Mouse (Mus musculus): Measurements from ENCODE around the gene Srrm4. TPM values are rescaled to one million over a fixed set of nuclear protein-coding genes. Genes with fewer than 3 reads are reported as not detected.
A peak's percentile ranks its signal among the peaks of the same experiment; 100 is the strongest.

The Srrm4 gene
- polyA plus RNA-seq, 1 experiment from 2014 or later, result 22.4 TPM

- Histone ChIP-seq H3K9me3 (peaks cover 14% of the 10 kb centered on the region), H3K27me3 (no peaks in the 10 kb centered on the region), H3K27ac (no peak overlapping the region), H3K9ac (no peak overlapping the region), H3K4me2 (no peak overlapping the region), H3K4me1 (no peaks in the 10 kb centered on the region), H3K36me3 (replicated peaks) (peaks cover 37% of the 10 kb centered on the region), H3K4me3 (replicated peaks) (no peak overlapping the region)
- no peak for ATAC-seq (ENCODE audit: low FRiP score)
- whole genome bisulfite sequencing, result 40% methylated on average over 11 of the region's 11 CpGs
These were observed 45.9 kb downstream of the Srrm4 start for GRCm38 (mm10) chr5:116545746-116546145.

GRCm38 (mm10) chr5:116542317-116542716, 49.3 kb downstream of the Srrm4 start:
- Histone ChIP-seq H3K36me3 (replicated peaks) (peaks cover 17% of the 10 kb centered on the region), H3K9ac (no peak overlapping the region), H3K27ac (no peak overlapping the region), H3K9me3 (peaks cover 5% of the 10 kb centered on the region; the same call in 1 of the 2 replicates), H3K4me1 (peaks cover 16% of the 10 kb centered on the region), H3K4me2 (no peak overlapping the region), H3K4me3 (replicated peaks) (no peak overlapping the region), H3K27me3 (no peaks in the 10 kb centered on the region)
- no peak for ATAC-seq (ENCODE audit: low FRiP score)
- WGBS, result 69% methylated on average over 7 of the region's 7 CpGs

GRCm38 (mm10) chr5:116541128-116541527, 50.5 kb downstream of the Srrm4 start:
- WGBS, result 78% methylated on average over 3 of the region's 3 CpGs
- no peak overlapping the region for H3K9ac ChIP-seq
- no peak overlapping the region for H3K27ac ChIP-seq
- peaks cover 9% of the 10 kb centered on the region; the same call in 1 of the 2 replicates for H3K36me3 ChIP-seq (replicated peaks)
- no peak for ATAC-seq (ENCODE audit: low FRiP score)
- peaks cover 16% of the 10 kb centered on the region for H3K4me1 ChIP-seq
- no peak overlapping the region for H3K4me3 ChIP-seq (replicated peaks)
- no peak overlapping the region for H3K4me2 ChIP-seq
- H3K9me3 ChIP-seq, result no peaks in the 10 kb centered on the region
- no peaks in the 10 kb centered on the region for H3K27me3 ChIP-seq

- peak overlapping the region; percentile 38; the same call in 1 of the 2 replicates for H3K27ac ChIP-seq
- 0 out of 2 replicates have a peak, but pooled peaks cover 9% of the 10 kb centered on the region for H3K36me3 ChIP-seq (replicated peaks)
- ATAC-seq (ENCODE audit: low FRiP score), result peak; percentile 53; the same call in 1 of the 2 replicates
- no peak overlapping the region for H3K4me3 ChIP-seq (replicated peaks)
- no peaks in the 10 kb centered on the region for H3K27me3 ChIP-seq
- H3K9ac ChIP-seq, result no peak overlapping the region
- 51% methylated on average over 3 of the region's 3 CpGs for WGBS
- H3K4me1 ChIP-seq, result peaks cover 16% of the 10 kb centered on the region
- no peak overlapping the region for H3K4me2 ChIP-seq
- H3K9me3 ChIP-seq, result no peaks in the 10 kb centered on the region
These were observed 52.3 kb downstream of the Srrm4 start for GRCm38 (mm10) chr5:116539360-116539759.

- H3K4me3 ChIP-seq (replicated peaks), result no peak overlapping the region
- H3K27me3 ChIP-seq, result no peaks in the 10 kb centered on the region
- no peak overlapping the region for H3K4me2 ChIP-seq
- H3K36me3 ChIP-seq (replicated peaks), result 0 out of 2 replicates have a peak, but pooled peaks cover 9% of the 10 kb centered on the region
- peaks cover 16% of the 10 kb centered on the region for H3K4me1 ChIP-seq
- no peak overlapping the region for H3K27ac ChIP-seq
- 62% methylated on average over 3 of the region's 3 CpGs for WGBS
- ATAC-seq (ENCODE audit: low FRiP score), result no peak
- H3K9ac ChIP-seq, result no peak overlapping the region
- H3K9me3 ChIP-seq, result no peaks in the 10 kb centered on the region
These were observed 53.1 kb downstream of the Srrm4 start for GRCm38 (mm10) chr5:116538491-116538890.

GRCm38 (mm10) chr5:116526324-116526723, 65.3 kb downstream of the Srrm4 start:
- ATAC-seq (ENCODE audit: low FRiP score), result peak; percentile 80
- Histone ChIP-seq H3K4me3 (replicated peaks) (no peak overlapping the region), H3K9ac (no peak overlapping the region; the same call in 1 of the 2 replicates), H3K27me3 (no peaks in the 10 kb centered on the region), H3K4me1 (peaks cover 40% of the 10 kb centered on the region), H3K9me3 (no peaks in the 10 kb centered on the region), H3K36me3 (replicated peaks) (no peaks in the 10 kb centered on the region), H3K27ac (0 out of 2 replicates have a peak overlapping the region, but pooled peaks have one; percentile 59), H3K4me2 (no peak overlapping the region)
- 34% methylated on average over 4 of the region's 4 CpGs for WGBS

GRCm38 (mm10) chr5:116525308-116525707, 66.3 kb downstream of the Srrm4 start:
- H3K27ac ChIP-seq, result peak overlapping the region; percentile 39
- no peaks in the 10 kb centered on the region for H3K27me3 ChIP-seq
- no peak overlapping the region for H3K4me3 ChIP-seq (replicated peaks)
- no peak for ATAC-seq (ENCODE audit: low FRiP score)
- no peak overlapping the region for H3K9ac ChIP-seq
- 75% methylated on average over 8 of the region's 8 CpGs for WGBS
- no peaks in the 10 kb centered on the region for H3K9me3 ChIP-seq
- no peaks in the 10 kb centered on the region for H3K36me3 ChIP-seq (replicated peaks)
- peaks cover 40% of the 10 kb centered on the region for H3K4me1 ChIP-seq
- no peak overlapping the region for H3K4me2 ChIP-seq

- H3K36me3 ChIP-seq (replicated peaks), result no peaks in the 10 kb centered on the region
- H3K4me2 ChIP-seq, result no peak overlapping the region
- 89% methylated on average over 8 of the region's 8 CpGs for WGBS
- H3K4me1 ChIP-seq, result peaks cover 32% of the 10 kb centered on the region
- no peaks in the 10 kb centered on the region for H3K27me3 ChIP-seq
- no peak overlapping the region for H3K27ac ChIP-seq
- H3K4me3 ChIP-seq (replicated peaks), result no peak overlapping the region
- H3K9me3 ChIP-seq, result no peaks in the 10 kb centered on the region
- no peak overlapping the region for H3K9ac ChIP-seq
- no peak for ATAC-seq (ENCODE audit: low FRiP score)
These were observed 68.1 kb downstream of the Srrm4 start for GRCm38 (mm10) chr5:116523553-116523952.

- ATAC-seq (ENCODE audit: low FRiP score), result no peak
- WGBS, result 75% methylated on average over 9 of the region's 9 CpGs
- Histone ChIP-seq H3K4me2 (no peak overlapping the region), H3K27ac (no peak overlapping the region), H3K9me3 (no peaks in the 10 kb centered on the region), H3K36me3 (replicated peaks) (no peaks in the 10 kb centered on the region), H3K9ac (no peak overlapping the region), H3K4me3 (replicated peaks) (no peak overlapping the region), H3K27me3 (no peaks in the 10 kb centered on the region), H3K4me1 (peaks cover 35% of the 10 kb centered on the region)
These were observed 68.5 kb downstream of the Srrm4 start for GRCm38 (mm10) chr5:116523079-116523478.

- H3K36me3 ChIP-seq (replicated peaks), result no peaks in the 10 kb centered on the region
- H3K27ac ChIP-seq, result no peak overlapping the region
- no peak for ATAC-seq (ENCODE audit: low FRiP score)
- H3K4me1 ChIP-seq, result peaks cover 39% of the 10 kb centered on the region
- WGBS, result 88% methylated on average over 11 of the region's 11 CpGs
- no peak overlapping the region for H3K4me2 ChIP-seq
- no peaks in the 10 kb centered on the region for H3K27me3 ChIP-seq
- H3K4me3 ChIP-seq (replicated peaks), result no peak overlapping the region
- no peak overlapping the region for H3K9ac ChIP-seq
- H3K9me3 ChIP-seq, result no peaks in the 10 kb centered on the region
These were observed 69.3 kb downstream of the Srrm4 start for GRCm38 (mm10) chr5:116522273-116522672.

GRCm38 (mm10) chr5:116518047-116518446, 73.6 kb downstream of the Srrm4 start:
- no peak overlapping the region for H3K4me2 ChIP-seq
- H3K4me3 ChIP-seq (replicated peaks), result no peak overlapping the region
- H3K27me3 ChIP-seq, result no peaks in the 10 kb centered on the region
- WGBS, result 31% methylated on average over 4 of the region's 4 CpGs
- H3K9ac ChIP-seq, result no peak overlapping the region
- no peak overlapping the region for H3K27ac ChIP-seq
- ATAC-seq (ENCODE audit: low FRiP score), result no peak
- H3K36me3 ChIP-seq (replicated peaks), result no peaks in the 10 kb centered on the region
- H3K9me3 ChIP-seq, result no peaks in the 10 kb centered on the region
- H3K4me1 ChIP-seq, result peaks cover 12% of the 10 kb centered on the region

GRCm38 (mm10) chr5:116512135-116512534, 79.5 kb downstream of the Srrm4 start:
- 79% methylated on average over 4 of the region's 4 CpGs for WGBS
- H3K4me2 ChIP-seq, result no peak overlapping the region

GRCm38 (mm10) chr5:116510229-116510628, 81.4 kb downstream of the Srrm4 start:
- H3K27me3 ChIP-seq, result no peaks in the 10 kb centered on the region
- no peak for ATAC-seq (ENCODE audit: low FRiP score)
- 86% methylated on average over 5 of the region's 5 CpGs for WGBS
- no peak overlapping the region for H3K4me3 ChIP-seq (replicated peaks)
- H3K36me3 ChIP-seq (replicated peaks), result peaks cover 6% of the 10 kb centered on the region
- no peak overlapping the region for H3K27ac ChIP-seq
- H3K4me2 ChIP-seq, result no peak overlapping the region
- no peaks in the 10 kb centered on the region for H3K9me3 ChIP-seq
- peaks cover 5% of the 10 kb centered on the region; the same call in 1 of the 2 replicates for H3K4me1 ChIP-seq
- H3K9ac ChIP-seq, result no peak overlapping the region

More at GRCm38 (mm10) chr5:116512135-116512534, 79.5 kb downstream of the Srrm4 start:
- Histone ChIP-seq H3K4me1 (peaks cover 5% of the 10 kb centered on the region; the same call in 1 of the 2 replicates), H3K9me3 (no peaks in the 10 kb centered on the region), H3K27me3 (no peaks in the 10 kb centered on the region), H3K27ac (no peak overlapping the region), H3K9ac (no peak overlapping the region), H3K36me3 (replicated peaks) (peaks cover 6% of the 10 kb centered on the region), H3K4me3 (replicated peaks) (no peak overlapping the region)
- ATAC-seq (ENCODE audit: low FRiP score), result no peak
